Mouse (Mus musculus): ENCODE measurements around the gene Shank2. TPM values are rescaled to one million over a fixed set of nuclear protein-coding genes. Genes with fewer than 3 reads are reported as not detected.

The Shank2 gene
- total and polyA plus RNA-seq, 3 experiments: not detected

GRCm38 (mm10) chr7:144268778-144269177, 267.1 kb downstream of the Shank2 start:
- Histone ChIP-seq H3K9me3 (replicated peaks; ENCODE audit: insufficient read depth, low read length) (no peaks in the 10 kb centered on the region), H3K4me1 (ENCODE audit: control insufficient read depth in 1 of 2, insufficient read depth in 2 of 2, low read length in 2 of 2) (no peaks in the 10 kb centered on the region), H3K27ac (ENCODE audit: control insufficient read depth, low read depth, low read length) (no peak overlapping the region), H3K79me2 (ENCODE audit: control insufficient read depth, insufficient read depth, low read length, poor library complexity) (no peaks in the 10 kb centered on the region), H3K4me3 (ENCODE audit: control insufficient read depth in 1 of 2, insufficient read depth in 1 of 2, low read depth in 2 of 2, low read length in 2 of 2) (no peak overlapping the region), H3K36me3 (ENCODE audit: control insufficient read depth in 1 of 2, insufficient read depth in 2 of 2, low read length in 2 of 2) (no peaks in the 10 kb centered on the region), H3K9ac (ENCODE audit: control insufficient read depth, low read depth, low read length, poor library complexity, severe bottlenecking) (no peak overlapping the region), H3K27me3 (ENCODE audit: control insufficient read depth in 1 of 2, insufficient read depth in 2 of 2, low read length in 2 of 2) (no peaks in the 10 kb centered on the region)
- TF ChIP-seq ZC3H11A (IDR thresholded peaks at IDR 0.05; ENCODE audit: low read depth, low read length) (no peak), RAD21 (IDR thresholded peaks at IDR 0.05; ENCODE audit: low read depth, low read length) (no peak), USF2 (IDR thresholded peaks at IDR 0.05; ENCODE audit: borderline replicate concordance in 1 of 2, insufficient read depth in 1 of 2, low read depth in 1 of 2, low read length in 2 of 2) (no peak), JUND (IDR thresholded peaks at IDR 0.05; ENCODE audit: low read depth, low read length) (no peak)
- no peak for DNase-seq (ENCODE audit: low read depth, low spot score)

- Histone ChIP-seq H3K9ac (ENCODE audit: control insufficient read depth, low read depth, low read length, poor library complexity, severe bottlenecking) (no peak overlapping the region), H3K4me3 (ENCODE audit: control insufficient read depth in 1 of 2, insufficient read depth in 1 of 2, low read depth in 2 of 2, low read length in 2 of 2) (no peak overlapping the region), H3K79me2 (ENCODE audit: control insufficient read depth, insufficient read depth, low read length, poor library complexity) (no peaks in the 10 kb centered on the region), H3K9me3 (replicated peaks; ENCODE audit: insufficient read depth, low read length) (no peaks in the 10 kb centered on the region), H3K27me3 (ENCODE audit: control insufficient read depth in 1 of 2, insufficient read depth in 2 of 2, low read length in 2 of 2) (no peaks in the 10 kb centered on the region), H3K27ac (ENCODE audit: control insufficient read depth, low read depth, low read length) (no peak overlapping the region), H3K36me3 (ENCODE audit: control insufficient read depth in 1 of 2, insufficient read depth in 2 of 2, low read length in 2 of 2) (no peaks in the 10 kb centered on the region), H3K4me1 (ENCODE audit: control insufficient read depth in 1 of 2, insufficient read depth in 2 of 2, low read length in 2 of 2) (no peaks in the 10 kb centered on the region)
- no peak for DNase-seq (ENCODE audit: low read depth, low spot score)
- no peak for TF ChIP-seq GABPA (IDR thresholded peaks at IDR 0.05; ENCODE audit: low read depth, low read length)
- TF ChIP-seq MYC (IDR thresholded peaks at IDR 0.05; ENCODE audit: low read depth, low read length): no peak
- TF ChIP-seq CHD1 (IDR thresholded peaks at IDR 0.05; ENCODE audit: low read depth, low read length): no peak
- no peak for TF ChIP-seq MEF2A (IDR thresholded peaks at IDR 0.05; ENCODE audit: extremely low read depth, insufficient replicate concordance, low read depth, low read length, poor library complexity, severe bottlenecking)
- no peak for TF ChIP-seq E2F4 (IDR thresholded peaks at IDR 0.05; ENCODE audit: borderline replicate concordance, low read depth, low read length)
- no peak for TF ChIP-seq ZKSCAN1 (IDR thresholded peaks at IDR 0.05; ENCODE audit: low read depth, low read length)
- no peak for TF ChIP-seq MYB (IDR thresholded peaks at IDR 0.05; ENCODE audit: low read depth, low read length)
These were observed 269.3 kb downstream of the Shank2 start for GRCm38 (mm10) chr7:144271074-144271473.

DNA sequence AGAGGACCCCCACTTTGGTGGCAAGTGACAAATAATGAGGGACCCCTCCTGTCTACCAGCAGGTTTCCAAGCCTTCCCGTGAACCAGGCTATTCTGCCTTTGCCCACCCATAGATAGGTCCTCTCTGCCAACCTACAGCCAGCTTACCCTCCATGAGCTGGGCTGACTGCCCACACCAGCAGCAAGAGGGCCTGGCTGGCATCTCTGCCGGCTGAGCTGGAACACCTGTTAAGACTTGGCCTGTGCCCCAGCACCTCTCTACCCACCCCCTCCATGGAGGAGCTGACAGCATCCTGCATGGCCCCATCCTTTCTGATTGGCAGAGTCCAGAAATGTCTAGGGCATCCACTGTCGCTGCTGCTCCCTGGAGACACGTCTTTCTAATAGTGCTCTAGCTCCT, 277.0 kb downstream of the Shank2 start:
- Histone ChIP-seq H3K9me3 (replicated peaks; ENCODE audit: insufficient read depth, low read length) (no peaks in the 10 kb centered on the region), H3K27ac (ENCODE audit: control insufficient read depth, low read depth, low read length) (no peak overlapping the region), H3K36me3 (ENCODE audit: control insufficient read depth in 1 of 2, insufficient read depth in 2 of 2, low read length in 2 of 2) (no peaks in the 10 kb centered on the region), H3K79me2 (ENCODE audit: control insufficient read depth, insufficient read depth, low read length, poor library complexity) (no peaks in the 10 kb centered on the region), H3K27me3 (ENCODE audit: control insufficient read depth in 1 of 2, insufficient read depth in 2 of 2, low read length in 2 of 2) (no peaks in the 10 kb centered on the region), H3K9ac (ENCODE audit: control insufficient read depth, low read depth, low read length, poor library complexity, severe bottlenecking) (no peak overlapping the region), H3K4me1 (ENCODE audit: control insufficient read depth in 1 of 2, insufficient read depth in 2 of 2, low read length in 2 of 2) (no peaks in the 10 kb centered on the region), H3K4me3 (ENCODE audit: control insufficient read depth in 1 of 2, insufficient read depth in 1 of 2, low read depth in 2 of 2, low read length in 2 of 2) (no peak overlapping the region)
- TF ChIP-seq CTCF (IDR thresholded peaks at IDR 0.05 in 2 of 3, conservative IDR thresholded peaks at IDR 0.05 in 1 of 3; ENCODE audit: control insufficient read depth in 1 of 3, insufficient read depth in 1 of 3, low read depth in 2 of 3, low read length in 3 of 3, poor library complexity in 1 of 3, severe bottlenecking in 1 of 3) (no peak), CHD1 (IDR thresholded peaks at IDR 0.05; ENCODE audit: low read depth, low read length) (no peak), TAL1 (IDR thresholded peaks at IDR 0.05; ENCODE audit: low read length) (no peak), ZKSCAN1 (IDR thresholded peaks at IDR 0.05; ENCODE audit: low read depth, low read length) (no peak), USF2 (IDR thresholded peaks at IDR 0.05; ENCODE audit: borderline replicate concordance in 1 of 2, insufficient read depth in 1 of 2, low read depth in 1 of 2, low read length in 2 of 2) (no peak), ETS1 (IDR thresholded peaks at IDR 0.05; ENCODE audit: low read depth, low read length) (no peak), GABPA (IDR thresholded peaks at IDR 0.05; ENCODE audit: low read depth, low read length) (no peak), TBP (IDR thresholded peaks at IDR 0.05; ENCODE audit: low read depth, low read length) (no peak), JUND (IDR thresholded peaks at IDR 0.05; ENCODE audit: low read depth, low read length) (no peak), SIN3A (IDR thresholded peaks at IDR 0.05; ENCODE audit: low read length) (no peak), POLR2A (IDR thresholded peaks at IDR 0.05; ENCODE audit: control insufficient read depth in 1 of 2, insufficient read depth in 1 of 2, low read depth in 1 of 2, low read length in 2 of 2, poor library complexity in 1 of 2) (no peak), GATA1 (IDR thresholded peaks at IDR 0.05; ENCODE audit: low read depth, low read length) (no peak)
- DNase-seq (ENCODE audit: low read depth, low spot score): no peak
